9 mouse cellular contexts compared by ENCODE assay signal in the genomic region with DNA sequence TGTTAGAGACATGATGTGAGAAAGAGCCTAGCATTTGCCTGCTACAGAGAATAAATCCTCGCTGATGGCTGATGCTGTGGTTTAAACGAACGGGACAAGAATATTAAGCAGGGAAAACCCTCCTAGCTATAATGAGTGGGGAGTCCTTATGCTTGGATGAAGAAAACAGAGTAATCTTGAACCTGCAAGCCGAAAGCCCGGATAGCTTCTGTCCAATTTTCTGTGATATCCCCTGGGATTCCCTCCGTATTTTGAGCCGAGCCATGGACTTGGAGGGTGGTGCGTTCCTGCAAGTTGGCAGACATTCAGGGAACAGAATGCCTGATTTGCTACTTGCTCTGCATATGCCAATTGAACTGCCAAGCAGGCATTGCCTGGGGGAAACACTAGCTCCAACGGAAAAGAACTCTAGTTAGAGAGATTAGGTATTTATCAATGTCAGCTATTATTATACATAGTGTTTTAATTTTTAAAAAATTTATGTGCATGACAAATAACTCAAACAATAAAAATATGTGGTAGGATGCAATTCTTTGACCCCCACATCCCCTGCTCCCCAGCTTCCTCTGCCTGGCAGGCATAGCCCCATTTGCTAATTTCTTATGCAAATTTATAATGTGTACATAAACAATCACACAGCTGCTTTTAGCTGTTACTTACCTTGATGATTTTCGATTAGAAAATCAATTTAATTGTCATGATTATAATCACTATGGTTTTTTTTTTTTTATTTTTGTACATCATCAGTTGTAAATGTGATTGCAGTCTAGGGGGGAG.
A peak's percentile ranks its signal among the peaks of the same experiment; 100 is the strongest.
DNase-seq lines count a peak whose midpoint lies in the region; ATAC-seq lines count a peak whose summit lies in the region.
"Had no signal": no experiment of that assay in that cellular context is flagged by ENCODE, and none has a peak within 500 bp of the region (broad histone marks: within the 10 kb centered on the region; RNA-seq: fewer than 3 reads in every experiment).

No protein-coding gene starts in this region.

- H3K4me3 ChIP-seq in midbrain, embryonic 15.5 days = peak overlapping the region; percentile 18; the same call in 1 of the 2 replicates
- H3K4me3 ChIP-seq in liver, embryonic 11.5 days (ENCODE audit: low read depth, low read length) = no peak overlapping the region

- H3K27ac ChIP-seq in midbrain, embryonic 15.5 days = peak overlapping the region; percentile 69
- no peak overlapping the region for H3K27ac ChIP-seq in liver, embryonic 11.5 days (ENCODE audit: low read depth, low read length)

- peaks cover 12% of the 10 kb centered on the region for H3K4me1 ChIP-seq in midbrain, embryonic 15.5 days
- no peaks in the 10 kb centered on the region for H3K4me1 ChIP-seq in liver, embryonic 11.5 days (replicated peaks; ENCODE audit: control insufficient read depth, insufficient read depth, low read length)

- peak overlapping the region; percentile 36 for H3K4me2 ChIP-seq in midbrain, embryonic 15.5 days
- H3K4me2 ChIP-seq in liver, embryonic 11.5 days = no peak overlapping the region

- no peaks in the 10 kb centered on the region for H3K36me3 ChIP-seq in midbrain, embryonic 15.5 days (replicated peaks)
- H3K36me3 ChIP-seq in liver, embryonic 11.5 days (ENCODE audit: control insufficient read depth, insufficient read depth, low read length) = no peaks in the 10 kb centered on the region

- intact Hi-C loops in heart, postnatal 25 days (cut with DNase I) = no loop called here

- WGBS in midbrain, embryonic 15.5 days = 25% methylated on average over 10 of the region's 10 CpGs
- 74% methylated on average over 10 of the region's 10 CpGs for WGBS in liver, embryonic 11.5 days

- H3K27me3 ChIP-seq in midbrain, embryonic 15.5 days (replicated peaks) = no peaks in the 10 kb centered on the region
- no peaks in the 10 kb centered on the region for H3K27me3 ChIP-seq in liver, embryonic 11.5 days (replicated peaks; ENCODE audit: control insufficient read depth, insufficient read depth, low read length)
- H3K27me3 ChIP-seq: CH12.LX had no signal

- DNase-seq in heart, adult 11 months = peak; percentile 88
- DNase-seq in heart, postnatal 25 days (ENCODE audit: low spot score) = no peak
- peak; percentile 60 for DNase-seq in cerebellum, adult 8-10 months
- DNase-seq in kidney, postnatal 10 days = peak; percentile 14
- DNase-seq in MN1 (ENCODE audit: low spot score) = no peak
- DNase-seq in embryo, embryonic 10.5 days (ENCODE audit: low spot score) = no peak
- DNase-seq in liver, embryonic 11.5 days (ENCODE audit: low spot score) = no peak

- H3K9ac ChIP-seq in midbrain, embryonic 15.5 days = 0 out of 2 replicates have a peak overlapping the region, but pooled peaks have one; percentile 4
- no peak overlapping the region for H3K9ac ChIP-seq in liver, embryonic 11.5 days (ENCODE audit: low read depth, low read length)

- no peaks in the 10 kb centered on the region for H3K9me3 ChIP-seq in midbrain, embryonic 15.5 days
- H3K9me3 ChIP-seq in liver, embryonic 11.5 days (ENCODE audit: control insufficient read depth, low read length) = no peaks in the 10 kb centered on the region

- peak; percentile 92 for ATAC-seq in midbrain, embryonic 15.5 days (replicated peaks)
- ATAC-seq in liver, embryonic 11.5 days (replicated peaks; ENCODE audit: low FRiP score) = no peak

Comparison
In these comparisons a context has a peak if more than half of its experiments do, and no peak if none do; other contexts are left out.
1. DNase-seq: peak in heart, adult 11 months (single experiment), cerebellum, adult 8-10 months (single experiment) and kidney, postnatal 10 days (single experiment); none in heart, postnatal 25 days (single experiment), MN1 (single experiment), embryo, embryonic 10.5 days (single experiment) and liver, embryonic 11.5 days (single experiment).